Mouse (Mus musculus) myocyte (in vitro differentiated cells): ENCODE results near the gene Dmkn. TPM values are rescaled to one million over a fixed set of nuclear protein-coding genes. Genes with fewer than 3 reads are reported as not detected.

Experiments used
- H3K27me3 ChIP-seq: one replicate; pipeline ENCODE4 v1.6.1; 2011; ENCODE audit not compliant: control insufficient read depth, insufficient read depth, insufficient read length
- H3K36me3 ChIP-seq: one replicate; pipeline ENCODE4 v1.6.1; 2011; ENCODE audit not compliant: control insufficient read depth, insufficient read depth
- H3K4me2 ChIP-seq: one replicate; pipeline ENCODE4 v1.6.1; 2011; ENCODE audit warnings: low read depth, control low read depth
- H3K4me3 ChIP-seq: one replicate; pipeline ENCODE4 v1.5.1; 2011; ENCODE audit warnings: mild to moderate bottlenecking, control low read depth, moderate library complexity
- H3K79me2 ChIP-seq: one replicate; pipeline ENCODE4 v1.6.1; 2011; ENCODE audit not compliant: control insufficient read depth, insufficient read depth
- H3ac ChIP-seq: one replicate; pipeline ENCODE4 v1.6.1; 2011; ENCODE audit not compliant: control insufficient read depth, insufficient read length
- CEBPB ChIP-seq: IDR thresholded peaks from 2 replicates; pipeline ENCODE4 v1.6.1; 2011; ENCODE audit warnings: mild to moderate bottlenecking, moderate library complexity; ENCODE audit not compliant: poor library complexity, insufficient read depth, severe bottlenecking
- E2F4 ChIP-seq: IDR thresholded peaks from one replicate; pipeline ENCODE4 v1.6.1; 2011; ENCODE audit warnings: mild to moderate bottlenecking, control low read depth, moderate library complexity; ENCODE audit not compliant: insufficient read depth
- MAX ChIP-seq: IDR thresholded peaks from one replicate; pipeline ENCODE4 v1.6.1; 2011; ENCODE audit warnings: low read depth, mild to moderate bottlenecking, control low read depth
- MYOD1 ChIP-seq, 3 experiments: IDR thresholded peaks; one replicate each; pipeline ENCODE4 v1.6.1; 2011; ENCODE audit warnings: control low read depth in 2 of 3, low read depth in 2 of 3, mild to moderate bottlenecking in 2 of 3, moderate library complexity in 1 of 3; ENCODE audit not compliant: insufficient read length in 2 of 3, control insufficient read depth in 1 of 3
- MYOG ChIP-seq, 3 experiments: IDR thresholded peaks; one replicate each; pipeline ENCODE4 v1.6.1; 2011; ENCODE audit warnings: control low read depth in 2 of 3, low read depth in 2 of 3, mild to moderate bottlenecking in 2 of 3; ENCODE audit not compliant: insufficient read length in 2 of 3, control insufficient read depth in 1 of 3, insufficient read depth in 1 of 3
- POLR2A ChIP-seq: IDR thresholded peaks from one replicate; pipeline ENCODE4 v1.6.1; 2011; ENCODE audit warnings: low read depth, mild to moderate bottlenecking, control low read depth, moderate library complexity; ENCODE audit not compliant: insufficient read length
- POLR2AphosphoS2 ChIP-seq: IDR thresholded peaks from one replicate; pipeline ENCODE4 v1.6.1; 2011; ENCODE audit warnings: low read depth, control low read depth; ENCODE audit not compliant: insufficient read length
- REST ChIP-seq: IDR thresholded peaks from one replicate; pipeline ENCODE4 v1.6.1; 2011; ENCODE audit warnings: mild to moderate bottlenecking, control low read depth, moderate library complexity; ENCODE audit not compliant: insufficient read depth, insufficient read length
- SRF ChIP-seq: IDR thresholded peaks from one replicate; pipeline ENCODE4 v1.6.1; 2011; ENCODE audit warnings: low read depth; ENCODE audit not compliant: control insufficient read depth, insufficient read length
- TCF12 ChIP-seq: IDR thresholded peaks from one replicate; pipeline ENCODE4 v1.6.1; 2011; ENCODE audit warnings: mild to moderate bottlenecking, control low read depth; ENCODE audit not compliant: poor library complexity, insufficient read depth, severe bottlenecking
- TCF3 ChIP-seq: IDR thresholded peaks from one replicate; pipeline ENCODE4 v1.6.1; 2011; ENCODE audit warnings: low read depth, control low read depth; ENCODE audit not compliant: insufficient read length
- USF1 ChIP-seq: IDR thresholded peaks from one replicate; pipeline ENCODE4 v1.6.1; 2011; ENCODE audit warnings: low read depth, mild to moderate bottlenecking, control low read depth, moderate library complexity
- polyA plus RNA-seq: library from polyadenylated mRNA; unstranded; fragments of >200 nt; fragmentation: generic; extraction: Trizol; gene quantifications from one replicate; pipeline ENCODE4 v1.2.1, GENCODE M21; 2012; ENCODE audit warnings: missing spikeins

Gene Dmkn
- polyA plus RNA-seq, 1 experiment, result not detected

DNA sequence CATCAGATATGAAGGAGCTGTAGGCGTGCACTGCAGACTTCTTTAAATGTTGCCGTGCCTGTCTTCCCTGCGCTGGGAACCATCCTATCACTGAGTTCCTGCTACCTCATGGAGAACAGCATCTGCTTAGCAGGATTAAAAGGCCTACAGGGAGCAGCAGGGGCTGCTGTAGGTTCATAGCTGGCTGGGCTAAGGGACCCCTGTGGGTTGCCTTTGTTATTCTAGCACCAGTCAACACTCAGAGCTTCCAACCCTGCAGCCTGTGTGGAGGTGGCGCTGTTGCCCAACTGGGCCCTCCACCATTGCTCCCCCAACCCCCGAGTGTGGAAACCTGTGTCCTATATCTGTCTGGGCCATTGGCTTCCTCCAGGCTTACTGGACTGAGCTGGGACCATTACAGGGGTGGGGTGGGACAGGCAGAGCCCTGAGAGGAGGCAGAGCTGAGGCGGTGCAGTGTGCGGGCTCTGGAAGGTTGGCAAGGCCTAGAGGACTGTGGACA is 13.6 kb downstream of the Dmkn start:
- Histone ChIP-seq H3K27me3 (peaks cover 6% of the 10 kb centered on the region), H3K36me3 (no peaks in the 10 kb centered on the region), H3K4me3 (no peak overlapping the region), H3K79me2 (no peaks in the 10 kb centered on the region), H3K4me2 (no peak overlapping the region), H3ac (no peak overlapping the region)
- no peak for TF ChIP-seq MAX

DNA sequence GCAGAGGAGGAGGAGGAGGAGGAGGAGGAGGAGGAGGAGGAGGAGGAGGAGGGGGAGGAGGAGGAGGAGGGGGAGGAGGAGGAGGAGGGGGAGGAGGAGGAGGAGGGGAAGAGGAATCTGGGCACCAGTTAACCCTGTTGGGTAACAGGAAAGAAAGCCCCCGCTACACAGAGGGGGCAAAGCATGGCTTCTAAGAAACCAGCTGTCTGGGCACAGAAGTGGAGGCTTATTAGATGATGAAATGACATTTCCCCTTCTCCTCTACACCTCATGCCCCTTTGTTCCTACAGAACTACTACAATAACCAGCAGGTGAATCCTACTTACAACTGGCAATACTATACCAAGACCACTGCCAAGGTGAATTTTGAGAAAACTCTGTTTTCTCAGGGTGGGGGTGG is 14.4 kb downstream of the Dmkn start:
- Histone ChIP-seq H3ac (no peak overlapping the region), H3K79me2 (no peaks in the 10 kb centered on the region), H3K36me3 (no peaks in the 10 kb centered on the region), H3K27me3 (peaks cover 6% of the 10 kb centered on the region), H3K4me3 (no peak overlapping the region), H3K4me2 (no peak overlapping the region)
- no peak for TF ChIP-seq E2F4
- no peak for TF ChIP-seq TCF3
- no peak for TF ChIP-seq POLR2A
- TF ChIP-seq MAX, result no peak
- no peak for TF ChIP-seq USF1
- TF ChIP-seq TCF12, result no peak
- no peak for TF ChIP-seq MYOG (IDR thresholded peaks at IDR 0.05; ENCODE audit: control insufficient read depth in 1 of 3, insufficient read depth in 1 of 3, insufficient read length in 2 of 3, low read depth in 2 of 3)
- no peak for TF ChIP-seq CEBPB

DNA sequence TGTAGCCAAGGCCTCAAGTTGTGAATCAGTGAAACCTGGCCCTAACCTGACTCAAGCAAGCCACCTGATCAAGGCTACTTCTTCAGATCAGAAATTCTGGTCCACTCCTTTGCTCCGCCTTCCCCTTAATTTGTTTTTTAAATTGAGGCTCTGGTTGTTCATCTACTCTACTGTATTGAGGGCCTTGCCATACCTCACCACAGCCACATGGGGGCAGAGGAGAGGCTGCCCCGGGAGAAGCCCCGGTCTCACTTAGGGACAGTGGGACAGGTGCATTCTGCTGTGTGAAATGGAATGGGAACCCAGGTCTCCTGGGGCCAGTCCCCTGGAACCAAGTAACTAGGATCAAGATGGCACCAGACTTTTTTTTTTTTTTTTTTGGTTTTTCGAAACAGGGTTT is 18.2 kb downstream of the Dmkn start:
- Histone ChIP-seq H3K79me2 (no peaks in the 10 kb centered on the region), H3K36me3 (no peaks in the 10 kb centered on the region), H3K27me3 (peaks cover 6% of the 10 kb centered on the region), H3K4me2 (no peak overlapping the region), H3K4me3 (no peak overlapping the region), H3ac (no peak overlapping the region)
- no peak for TF ChIP-seq USF1
- TF ChIP-seq POLR2AphosphoS2, result no peak
- no peak for TF ChIP-seq CEBPB
- no peak for TF ChIP-seq MAX

DNA sequence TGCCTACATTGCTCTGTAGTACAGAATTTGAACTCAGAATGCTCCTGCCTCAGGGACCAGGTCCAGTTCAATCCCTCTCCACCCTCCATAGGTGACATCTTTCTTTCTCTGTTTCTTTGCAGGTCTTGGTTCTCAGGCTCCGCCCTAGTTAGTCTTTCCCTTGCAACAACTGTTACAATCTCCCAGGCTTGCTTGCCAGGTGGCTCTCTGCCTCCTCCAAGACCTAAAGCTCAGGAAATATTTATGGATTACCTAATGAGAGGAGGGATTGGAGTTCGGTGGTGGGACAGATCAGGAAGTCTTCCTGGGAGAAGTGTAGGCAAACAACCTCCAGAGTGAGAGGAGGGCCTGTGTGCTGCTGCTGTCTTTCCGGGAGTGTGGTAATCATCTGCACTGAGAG is 19.1 kb downstream of the Dmkn start:
- Histone ChIP-seq H3ac (no peak overlapping the region), H3K27me3 (peaks cover 6% of the 10 kb centered on the region), H3K36me3 (no peaks in the 10 kb centered on the region), H3K4me3 (no peak overlapping the region), H3K4me2 (no peak overlapping the region), H3K79me2 (no peaks in the 10 kb centered on the region)
- TF ChIP-seq E2F4 (no peak), TCF12 (no peak), MYOG (IDR thresholded peaks at IDR 0.05; ENCODE audit: control insufficient read depth in 1 of 3, insufficient read depth in 1 of 3, insufficient read length in 2 of 3, low read depth in 2 of 3) (no peak), REST (no peak), SRF (no peak)

DNA sequence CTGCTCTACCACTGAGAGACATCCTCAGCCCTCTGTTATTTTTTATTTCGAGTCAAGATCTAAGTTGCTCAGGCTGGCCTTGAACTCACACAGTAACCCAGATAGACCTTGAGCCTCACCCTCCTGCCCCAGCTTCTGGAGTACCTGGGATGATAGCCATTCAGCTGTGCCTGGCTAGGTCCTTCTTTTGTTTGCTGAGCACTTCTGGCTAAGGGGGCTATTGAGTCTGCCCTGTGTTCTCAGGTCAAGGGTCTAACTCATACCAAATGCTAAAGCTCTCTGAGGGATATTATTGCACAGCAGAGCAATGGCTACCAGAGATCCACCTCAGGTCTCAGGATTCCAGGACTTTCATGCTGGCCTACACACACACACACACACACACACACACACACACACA is 21.6 kb downstream of the Dmkn start:
- Histone ChIP-seq H3K36me3 (no peaks in the 10 kb centered on the region), H3ac (no peak overlapping the region), H3K4me3 (no peak overlapping the region), H3K27me3 (no peaks in the 10 kb centered on the region), H3K4me2 (no peak overlapping the region), H3K79me2 (no peaks in the 10 kb centered on the region)
- TF ChIP-seq POLR2A, result no peak
- TF ChIP-seq USF1, result no peak
- TF ChIP-seq REST, result no peak
- no peak for TF ChIP-seq MAX
- no peak for TF ChIP-seq POLR2AphosphoS2
- TF ChIP-seq CEBPB, result no peak
- no peak for TF ChIP-seq TCF3
- TF ChIP-seq E2F4, result no peak
- TF ChIP-seq SRF, result no peak
- TF ChIP-seq MYOD1 (IDR thresholded peaks at IDR 0.05; ENCODE audit: control insufficient read depth in 1 of 3, insufficient read length in 2 of 3, low read depth in 2 of 3), result no peak
- TF ChIP-seq TCF12, result no peak
- no peak for TF ChIP-seq MYOG (IDR thresholded peaks at IDR 0.05; ENCODE audit: control insufficient read depth in 1 of 3, insufficient read depth in 1 of 3, insufficient read length in 2 of 3, low read depth in 2 of 3)
